Mouse (Mus musculus) bone marrow macrophage, adult 2 months (primary cell): ENCODE data around the gene Rph3al. TPM values are rescaled to one million over a fixed set of nuclear protein-coding genes. Genes with fewer than 3 reads are reported as not detected.

Experiments used
- H3K27ac ChIP-seq: 2 replicates; pipeline ENCODE4 v1.5.1; 2012; ENCODE audit warnings: low read depth, low read length; ENCODE audit not compliant: insufficient read depth
- H3K4me1 ChIP-seq: 2 replicates; pipeline ENCODE4 v1.6.1; 2012; ENCODE audit warnings: low read length; ENCODE audit not compliant: control insufficient read depth, insufficient read depth
- H3K4me3 ChIP-seq: 2 replicates; pipeline ENCODE4 v1.5.1; 2012; ENCODE audit warnings: mild to moderate bottlenecking, low read length, moderate library complexity; ENCODE audit not compliant: insufficient read depth
- CTCF ChIP-seq: IDR thresholded peaks from 2 replicates; pipeline ENCODE4 v1.5.1; 2012; ENCODE audit warnings: low read depth, mild to moderate bottlenecking, low read length, moderate library complexity
- POLR2A ChIP-seq: IDR thresholded peaks from 2 replicates; pipeline ENCODE4 v1.6.1; 2012; ENCODE audit warnings: mild to moderate bottlenecking, low read depth, low read length, borderline replicate concordance
- polyA plus RNA-seq: library from polyadenylated mRNA; stranded (reverse); fragments of >200 nt; gene quantifications from 2 replicates; pipeline ENCODE4 v1.2.4, GENCODE M21; 2012; ENCODE audit not compliant: missing spikeins, insufficient read depth, insufficient read length

Rph3al gene
- polyA plus RNA-seq, 1 experiment = not detected

- Histone ChIP-seq H3K27ac (no peak overlapping the region), H3K4me3 (no peak overlapping the region), H3K4me1 (no peaks in the 10 kb centered on the region)
- TF ChIP-seq POLR2A (no peak), CTCF (no peak)
Observed at GRCm38 (mm10) chr11:75836240-75836610, 102.0 kb downstream of the Rph3al start.

DNA sequence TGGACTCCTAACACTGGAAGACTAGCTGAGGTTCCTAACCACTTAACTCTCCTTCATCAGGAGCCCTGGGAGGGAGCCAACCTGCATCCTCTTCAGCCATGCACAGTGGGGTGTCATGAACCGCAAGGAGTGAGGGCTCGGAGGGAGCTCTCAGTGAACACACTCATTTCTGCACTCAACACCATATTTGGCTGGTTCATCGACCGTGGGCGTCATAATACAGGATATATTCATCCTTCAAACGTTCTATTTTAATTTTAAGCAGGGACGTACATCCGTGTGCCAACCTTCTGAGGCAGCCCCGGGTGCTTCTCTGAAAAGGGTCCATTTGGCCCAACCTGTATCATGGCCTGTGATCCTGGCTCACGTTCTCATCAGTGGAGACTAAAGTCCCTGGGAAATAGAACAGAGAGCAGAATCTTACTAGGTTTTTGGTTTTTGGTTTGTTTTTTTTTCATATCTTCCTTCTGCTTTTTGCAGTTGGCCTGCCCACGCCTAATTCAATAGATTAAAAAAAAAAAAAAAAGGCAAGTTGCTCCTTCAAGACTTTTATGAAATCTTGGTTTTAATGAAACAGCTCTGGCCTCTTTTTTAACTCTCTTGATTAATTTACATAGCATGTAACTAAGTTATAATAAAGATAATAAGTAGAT, 102.5 kb downstream of the Rph3al start:
- Histone ChIP-seq H3K4me3 (no peak overlapping the region), H3K4me1 (no peaks in the 10 kb centered on the region), H3K27ac (no peak overlapping the region)
- no peak for TF ChIP-seq CTCF
- TF ChIP-seq POLR2A = no peak

- Histone ChIP-seq H3K4me3 (no peak overlapping the region), H3K27ac (no peak overlapping the region), H3K4me1 (no peaks in the 10 kb centered on the region)
- TF ChIP-seq POLR2A = no peak
Observed at GRCm38 (mm10) chr11:75833081-75833480, 105.1 kb downstream of the Rph3al start.

- Histone ChIP-seq H3K4me1 (no peaks in the 10 kb centered on the region), H3K27ac (no peak overlapping the region), H3K4me3 (no peak overlapping the region)
- TF ChIP-seq CTCF (no peak), POLR2A (no peak)
Observed at GRCm38 (mm10) chr11:75830386-75830785, 107.8 kb downstream of the Rph3al start.

DNA sequence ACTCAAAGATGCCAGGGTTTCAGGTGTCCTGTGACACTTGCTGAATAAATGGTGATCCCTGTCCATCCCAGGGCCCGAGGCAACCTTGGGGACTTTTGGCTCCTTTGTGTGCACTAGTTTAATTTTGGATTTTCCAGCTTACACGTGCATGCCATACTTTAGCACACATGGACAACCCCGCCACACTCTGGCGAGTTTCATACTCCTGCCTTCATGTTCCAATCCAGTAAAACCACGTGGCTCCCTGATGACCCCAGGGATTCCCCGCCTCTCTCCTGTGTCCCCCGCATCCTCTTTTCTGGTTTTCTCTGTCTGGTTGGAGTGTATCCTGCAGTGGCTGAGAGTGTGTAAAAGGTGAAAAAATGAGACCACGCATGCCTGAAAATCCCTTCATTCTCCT, 110.8 kb downstream of the Rph3al start:
- no peak overlapping the region for H3K27ac ChIP-seq
- no peak for TF ChIP-seq CTCF
- no peak for TF ChIP-seq POLR2A
- H3K4me3 ChIP-seq = no peak overlapping the region
- no peaks in the 10 kb centered on the region for H3K4me1 ChIP-seq

DNA sequence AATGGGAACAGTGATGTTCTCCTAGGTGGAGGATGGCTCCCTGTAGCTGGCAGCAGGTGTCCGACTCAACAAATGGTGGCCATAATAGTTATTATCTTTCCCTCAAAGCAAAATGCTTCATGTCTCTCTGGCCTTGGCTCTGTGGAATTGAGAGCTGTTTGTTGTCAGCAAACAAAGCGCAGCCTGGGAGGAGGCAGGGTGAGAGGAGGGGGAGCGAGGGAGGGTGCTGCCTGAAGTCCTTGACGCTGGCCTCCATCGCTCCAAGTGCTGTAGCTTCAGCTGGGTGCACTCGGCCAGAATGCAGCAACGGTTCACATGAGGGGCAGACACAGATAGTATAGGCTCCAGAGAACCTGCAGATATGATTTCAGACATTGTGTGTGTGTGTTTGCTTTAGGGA, 114.7 kb downstream of the Rph3al start:
- TF ChIP-seq CTCF = no peak
- no peak for TF ChIP-seq POLR2A
- no peak overlapping the region for H3K27ac ChIP-seq
- no peak overlapping the region for H3K4me3 ChIP-seq
- H3K4me1 ChIP-seq = no peaks in the 10 kb centered on the region

- no peak overlapping the region for H3K27ac ChIP-seq
- no peaks in the 10 kb centered on the region for H3K4me1 ChIP-seq
- TF ChIP-seq CTCF = no peak
- TF ChIP-seq POLR2A = no peak
- H3K4me3 ChIP-seq = no peak overlapping the region
Observed at GRCm38 (mm10) chr11:75813085-75813484, 125.1 kb downstream of the Rph3al start.

DNA sequence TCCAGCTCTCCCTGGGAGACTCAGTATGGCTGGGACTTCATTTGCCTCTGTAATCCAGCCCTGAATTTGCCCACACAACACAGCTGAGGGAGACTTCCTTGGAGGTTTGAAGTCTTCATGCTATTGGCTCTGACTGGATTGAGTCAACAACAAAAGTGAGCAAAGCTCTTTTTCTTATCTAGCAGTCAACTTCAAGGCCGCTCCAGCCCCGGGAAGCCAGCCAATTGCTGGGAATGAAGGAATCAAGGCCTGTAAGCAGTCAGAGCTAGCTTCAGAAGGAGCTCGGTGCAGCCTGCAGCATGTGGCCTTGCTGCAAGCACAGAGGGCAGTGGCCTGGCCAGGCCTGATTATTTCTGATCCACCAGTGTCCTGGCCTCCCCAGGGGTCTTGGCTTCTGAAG, 126.3 kb downstream of the Rph3al start:
- H3K4me3 ChIP-seq = no peak overlapping the region
- no peak overlapping the region for H3K27ac ChIP-seq
- H3K4me1 ChIP-seq = no peaks in the 10 kb centered on the region
- TF ChIP-seq CTCF (no peak), POLR2A (no peak)

DNA sequence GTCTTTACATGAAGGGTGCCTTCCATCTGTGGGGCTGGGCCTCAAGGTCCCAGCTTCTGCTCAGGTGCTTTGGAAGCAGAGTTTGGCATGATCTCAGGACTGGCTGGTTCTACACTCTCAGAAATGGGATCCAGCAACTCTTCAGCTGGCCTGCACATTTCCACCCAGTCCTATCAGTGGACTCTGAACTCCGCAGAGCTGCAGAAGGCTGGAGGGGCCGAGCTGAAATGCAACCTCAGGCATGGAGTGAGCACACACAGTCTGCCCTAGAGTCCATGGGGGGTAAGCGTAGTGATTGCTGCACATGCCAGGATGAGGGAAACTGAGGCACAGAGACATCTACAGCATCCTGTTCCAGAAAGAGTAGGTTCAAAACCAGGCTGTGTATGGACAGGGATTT, 127.7 kb downstream of the Rph3al start:
- Histone ChIP-seq H3K4me3 (no peak overlapping the region), H3K27ac (no peak overlapping the region), H3K4me1 (no peaks in the 10 kb centered on the region)
- TF ChIP-seq POLR2A (no peak), CTCF (no peak)

DNA sequence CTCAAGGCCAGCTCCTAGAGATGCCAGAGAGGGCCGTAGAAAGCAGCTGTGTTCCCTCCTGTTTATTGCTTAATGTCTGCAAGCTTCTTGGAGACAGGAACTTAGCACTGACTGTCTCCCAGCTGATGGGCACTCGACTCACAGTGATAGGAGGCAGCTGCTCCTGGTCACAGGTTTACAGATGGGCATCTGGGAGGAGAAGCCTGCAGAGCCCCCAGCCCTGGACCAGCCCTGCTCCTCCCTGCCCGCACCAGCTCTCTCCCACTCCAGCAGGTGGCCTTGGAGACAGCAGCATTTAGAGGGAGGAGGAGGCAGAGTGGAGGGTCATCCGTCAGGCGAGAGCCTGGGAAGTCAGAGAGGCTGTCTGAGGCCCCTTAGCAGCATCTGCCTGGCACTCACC, 130.7 kb downstream of the Rph3al start:
- no peak overlapping the region for H3K27ac ChIP-seq
- no peaks in the 10 kb centered on the region for H3K4me1 ChIP-seq
- H3K4me3 ChIP-seq = no peak overlapping the region
- no peak for TF ChIP-seq POLR2A
- no peak for TF ChIP-seq CTCF

- TF ChIP-seq POLR2A (no peak), CTCF (no peak)
- no peak overlapping the region for H3K27ac ChIP-seq
- H3K4me3 ChIP-seq = no peak overlapping the region
- no peaks in the 10 kb centered on the region for H3K4me1 ChIP-seq
Observed at GRCm38 (mm10) chr11:75801771-75802550, 136.3 kb downstream of the Rph3al start.
